Mouse (Mus musculus): ENCODE results near the gene Fam69b. TPM values are rescaled to one million over a fixed set of nuclear protein-coding genes. Genes with fewer than 3 reads are reported as not detected.

Gene Fam69b
- polyA plus RNA-seq, 1 experiment from 2014 or later = 11.1 TPM

GRCm38 (mm10) chr2:26641006-26641647 is 12.9 kb downstream of the Fam69b start:
- peak overlapping the region; percentile 100; the same call in 1 of the 2 replicates for H3K9ac ChIP-seq (ENCODE audit: low read depth, low read length)
- ATAC-seq (replicated peaks; ENCODE audit: low FRiP score) = no peak

GRCm38 (mm10) chr2:26643942-26644341 is 15.7 kb downstream of the Fam69b start:
- DNase-seq (ENCODE audit: low spot score) = peak; percentile 55
- 61% methylated on average over 2 of the region's 2 CpGs for WGBS

More at GRCm38 (mm10) chr2:26641006-26641647, 12.9 kb downstream of the Fam69b start:
- Histone ChIP-seq H3K27ac (ENCODE audit: low read depth, low read length) (no peak overlapping the region), H3K4me3 (ENCODE audit: low read depth, low read length) (no peak overlapping the region), H3K27me3 (replicated peaks; ENCODE audit: control insufficient read depth, insufficient read depth, low read length) (no peaks in the 10 kb centered on the region), H3K4me2 (no peak overlapping the region), H3K36me3 (ENCODE audit: control insufficient read depth, insufficient read depth, low read length) (peaks cover 26% of the 10 kb centered on the region), H3K4me1 (replicated peaks; ENCODE audit: control insufficient read depth, insufficient read depth, low read length) (peaks cover 25% of the 10 kb centered on the region), H3K9me3 (ENCODE audit: control insufficient read depth, low read length) (no peaks in the 10 kb centered on the region)
- 46% methylated on average over 7 of the region's 7 CpGs for WGBS
- no peak for DNase-seq (ENCODE audit: low spot score)

GRCm38 (mm10) chr2:26646643-26647293 is 18.5 kb downstream of the Fam69b start:
- H3K4me1 ChIP-seq (replicated peaks; ENCODE audit: control insufficient read depth, insufficient read depth, low read length) = no peaks in the 10 kb centered on the region
- H3K27me3 ChIP-seq (replicated peaks; ENCODE audit: control insufficient read depth, insufficient read depth, low read length) = no peaks in the 10 kb centered on the region
- H3K9me3 ChIP-seq (ENCODE audit: control insufficient read depth, low read length) = no peaks in the 10 kb centered on the region
- 24% methylated on average over 3 of the region's 3 CpGs for WGBS
- H3K4me2 ChIP-seq = no peak overlapping the region
- H3K27ac ChIP-seq (ENCODE audit: low read depth, low read length) = no peak overlapping the region
- no peak overlapping the region for H3K9ac ChIP-seq (ENCODE audit: low read depth, low read length)
- peak; percentile 83 for DNase-seq (ENCODE audit: low spot score)
- H3K36me3 ChIP-seq (ENCODE audit: control insufficient read depth, insufficient read depth, low read length) = no peaks in the 10 kb centered on the region
- H3K4me3 ChIP-seq (ENCODE audit: low read depth, low read length) = no peak overlapping the region
- ATAC-seq (replicated peaks; ENCODE audit: low FRiP score) = peak; percentile 89

More at GRCm38 (mm10) chr2:26643942-26644341, 15.7 kb downstream of the Fam69b start:
- Histone ChIP-seq H3K4me3 (ENCODE audit: low read depth, low read length) (no peak overlapping the region), H3K36me3 (ENCODE audit: control insufficient read depth, insufficient read depth, low read length) (no peaks in the 10 kb centered on the region; the same call in 1 of the 2 replicates), H3K4me1 (replicated peaks; ENCODE audit: control insufficient read depth, insufficient read depth, low read length) (peaks cover 8% of the 10 kb centered on the region; the same call in 1 of the 2 replicates), H3K27ac (ENCODE audit: low read depth, low read length) (no peak overlapping the region), H3K9me3 (ENCODE audit: control insufficient read depth, low read length) (no peaks in the 10 kb centered on the region), H3K4me2 (no peak overlapping the region), H3K27me3 (replicated peaks; ENCODE audit: control insufficient read depth, insufficient read depth, low read length) (no peaks in the 10 kb centered on the region), H3K9ac (ENCODE audit: low read depth, low read length) (no peak overlapping the region)
- ATAC-seq (replicated peaks; ENCODE audit: low FRiP score) = no peak

- no peak for ATAC-seq (replicated peaks; ENCODE audit: low FRiP score)
- no peaks in the 10 kb centered on the region for H3K27me3 ChIP-seq (replicated peaks; ENCODE audit: control insufficient read depth, insufficient read depth, low read length)
- no peak for DNase-seq (ENCODE audit: low spot score)
- no peak overlapping the region for H3K27ac ChIP-seq (ENCODE audit: low read depth, low read length)
- no peak overlapping the region for H3K9ac ChIP-seq (ENCODE audit: low read depth, low read length)
- no peak overlapping the region for H3K4me2 ChIP-seq
- no peak overlapping the region for H3K4me3 ChIP-seq (ENCODE audit: low read depth, low read length)
- 58% methylated on average over 1 of the region's 1 CpGs for WGBS
- H3K4me1 ChIP-seq (replicated peaks; ENCODE audit: control insufficient read depth, insufficient read depth, low read length) = no peaks in the 10 kb centered on the region
- H3K36me3 ChIP-seq (ENCODE audit: control insufficient read depth, insufficient read depth, low read length) = no peaks in the 10 kb centered on the region
- H3K9me3 ChIP-seq (ENCODE audit: control insufficient read depth, low read length) = no peaks in the 10 kb centered on the region
Measured at GRCm38 (mm10) chr2:26654687-26655086, 26.4 kb downstream of the Fam69b start.

GRCm38 (mm10) chr2:26657426-26657825 is 29.2 kb downstream of the Fam69b start:
- DNase-seq (ENCODE audit: low spot score) = no peak
- Histone ChIP-seq H3K4me2 (no peak overlapping the region), H3K4me3 (ENCODE audit: low read depth, low read length) (no peak overlapping the region), H3K27ac (ENCODE audit: low read depth, low read length) (no peak overlapping the region), H3K36me3 (ENCODE audit: control insufficient read depth, insufficient read depth, low read length) (no peaks in the 10 kb centered on the region), H3K9me3 (ENCODE audit: control insufficient read depth, low read length) (no peaks in the 10 kb centered on the region), H3K27me3 (replicated peaks; ENCODE audit: control insufficient read depth, insufficient read depth, low read length) (peaks cover 4% of the 10 kb centered on the region), H3K4me1 (replicated peaks; ENCODE audit: control insufficient read depth, insufficient read depth, low read length) (no peaks in the 10 kb centered on the region), H3K9ac (ENCODE audit: low read depth, low read length) (no peak overlapping the region)
- ATAC-seq (replicated peaks; ENCODE audit: low FRiP score) = no peak
- 85% methylated on average over 2 of the region's 2 CpGs for WGBS

GRCm38 (mm10) chr2:26661143-26661752 is 33.0 kb downstream of the Fam69b start:
- no peaks in the 10 kb centered on the region for H3K36me3 ChIP-seq (ENCODE audit: control insufficient read depth, insufficient read depth, low read length)
- H3K4me3 ChIP-seq (ENCODE audit: low read depth, low read length) = peak overlapping the region; percentile 33
- 4% methylated on average over 19 of the region's 20 CpGs for WGBS
- no peak overlapping the region for H3K9ac ChIP-seq (ENCODE audit: low read depth, low read length)
- peaks cover 6% of the 10 kb centered on the region for H3K27me3 ChIP-seq (replicated peaks; ENCODE audit: control insufficient read depth, insufficient read depth, low read length)
- H3K4me2 ChIP-seq = peak overlapping the region; percentile 60
- no peaks in the 10 kb centered on the region for H3K4me1 ChIP-seq (replicated peaks; ENCODE audit: control insufficient read depth, insufficient read depth, low read length)
- ATAC-seq (replicated peaks; ENCODE audit: low FRiP score) = no peak
- H3K9me3 ChIP-seq (ENCODE audit: control insufficient read depth, low read length) = no peaks in the 10 kb centered on the region
- no peak overlapping the region for H3K27ac ChIP-seq (ENCODE audit: low read depth, low read length)
- DNase-seq (ENCODE audit: low spot score) = no peak

GRCm38 (mm10) chr2:26661768-26662508 is 33.7 kb downstream of the Fam69b start:
- Histone ChIP-seq H3K4me2 (peak overlapping the region; percentile 60), H3K36me3 (ENCODE audit: control insufficient read depth, insufficient read depth, low read length) (no peaks in the 10 kb centered on the region), H3K9me3 (ENCODE audit: control insufficient read depth, low read length) (no peaks in the 10 kb centered on the region), H3K27ac (ENCODE audit: low read depth, low read length) (no peak overlapping the region), H3K9ac (ENCODE audit: low read depth, low read length) (no peak overlapping the region), H3K4me1 (replicated peaks; ENCODE audit: control insufficient read depth, insufficient read depth, low read length) (no peaks in the 10 kb centered on the region), H3K27me3 (replicated peaks; ENCODE audit: control insufficient read depth, insufficient read depth, low read length) (peaks cover 6% of the 10 kb centered on the region), H3K4me3 (ENCODE audit: low read depth, low read length) (peak overlapping the region; percentile 33)
- ATAC-seq (replicated peaks; ENCODE audit: low FRiP score) = no peak
- no peak for DNase-seq (ENCODE audit: low spot score)
- 46% methylated on average over 29 of the region's 29 CpGs for WGBS

GRCm38 (mm10) chr2:26662509-26662882 is 34.2 kb downstream of the Fam69b start:
- Histone ChIP-seq H3K9me3 (ENCODE audit: control insufficient read depth, low read length) (no peaks in the 10 kb centered on the region), H3K9ac (ENCODE audit: low read depth, low read length) (no peak overlapping the region), H3K36me3 (ENCODE audit: control insufficient read depth, insufficient read depth, low read length) (no peaks in the 10 kb centered on the region), H3K27ac (ENCODE audit: low read depth, low read length) (no peak overlapping the region), H3K4me3 (ENCODE audit: low read depth, low read length) (no peak overlapping the region), H3K4me1 (replicated peaks; ENCODE audit: control insufficient read depth, insufficient read depth, low read length) (no peaks in the 10 kb centered on the region), H3K4me2 (no peak overlapping the region), H3K27me3 (replicated peaks; ENCODE audit: control insufficient read depth, insufficient read depth, low read length) (peaks cover 6% of the 10 kb centered on the region)
- no peak for ATAC-seq (replicated peaks; ENCODE audit: low FRiP score)
- DNase-seq (ENCODE audit: low spot score) = no peak
- 74% methylated on average over 13 of the region's 13 CpGs for WGBS

All from liver, embryonic 11.5 days (tissue).